Comparison of ENCODE assay signal across 8 mouse cellular contexts in the genomic region with DNA sequence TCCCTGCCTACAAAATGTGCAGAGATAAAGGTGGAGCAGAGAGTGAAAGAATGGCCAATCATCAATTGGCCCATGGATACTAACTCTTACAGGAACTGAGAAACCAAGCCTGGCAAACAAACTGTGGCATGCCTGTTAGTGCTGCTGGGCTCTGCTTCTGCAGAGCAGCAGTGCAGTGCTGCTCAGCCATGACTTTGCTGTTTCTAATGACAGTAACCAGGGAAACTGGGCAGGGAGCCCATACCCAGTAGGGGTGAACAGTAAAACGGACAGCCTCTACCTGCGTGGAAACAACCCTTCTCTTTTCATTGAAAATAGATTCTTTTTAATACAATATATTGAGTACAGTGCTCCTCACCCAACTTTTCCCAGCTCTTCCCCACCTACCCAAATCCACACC.
DNase-seq lines count a peak whose midpoint lies in the region; ATAC-seq lines count a peak whose summit lies in the region.

No protein-coding gene starts in this region.

- no peak overlapping the region for H3K4me3 ChIP-seq in kidney, embryonic 15.5 days (replicated peaks)

- H3K36me3 ChIP-seq in kidney, embryonic 15.5 days, result no peaks in the 10 kb centered on the region

- peak; percentile 12 for DNase-seq in kidney, adult 11 months
- DNase-seq in 416B (ENCODE audit: low read depth), result peak; percentile 31
- peak; percentile 36 for DNase-seq in brain, adult 2 months (ENCODE audit: low read depth, low spot score)
- DNase-seq in kidney, postnatal 25 days, result peak; percentile 48 to 49
- DNase-seq in gastrocnemius, postnatal 10 days, result no peak
- DNase-seq in urinary bladder, adult 2 months (ENCODE audit: low spot score), result no peak

- ATAC-seq in kidney, embryonic 15.5 days (replicated peaks; ENCODE audit: low FRiP score), result no peak; the same call in 1 of the 2 replicates
- ATAC-seq in CD4-positive, CD25-positive, alpha-beta regulatory T cell, adult 4 months, result no peak

- H3K4me1 ChIP-seq in kidney, embryonic 15.5 days, result no peaks in the 10 kb centered on the region

- WGBS in kidney, embryonic 15.5 days, result 73% methylated on average over 2 of the region's 2 CpGs

- H3K9ac ChIP-seq in kidney, embryonic 15.5 days, result no peak overlapping the region

- no peak overlapping the region for H3K27ac ChIP-seq in kidney, embryonic 15.5 days

- H3K27me3 ChIP-seq in kidney, embryonic 15.5 days, result no peaks in the 10 kb centered on the region

- no peaks in the 10 kb centered on the region for H3K9me3 ChIP-seq in kidney, embryonic 15.5 days (replicated peaks)

- H3K4me2 ChIP-seq in kidney, embryonic 15.5 days, result no peak overlapping the region

Comparison
In these comparisons a context has a peak if more than half of its experiments do, and no peak if none do; other contexts are left out.
1. DNase-seq: peak in kidney, adult 11 months (single experiment), 416B (single experiment), brain, adult 2 months (single experiment) and kidney, postnatal 25 days (2 of 2); none in gastrocnemius, postnatal 10 days (single experiment) and urinary bladder, adult 2 months (single experiment).